Mouse (Mus musculus): ENCODE measurements around the gene Scin.

The Scin gene

GRCm38 (mm10) chr12:40023014-40023642 is 110.9 kb downstream of the Scin start:
- DNase-seq: no peak

DNA sequence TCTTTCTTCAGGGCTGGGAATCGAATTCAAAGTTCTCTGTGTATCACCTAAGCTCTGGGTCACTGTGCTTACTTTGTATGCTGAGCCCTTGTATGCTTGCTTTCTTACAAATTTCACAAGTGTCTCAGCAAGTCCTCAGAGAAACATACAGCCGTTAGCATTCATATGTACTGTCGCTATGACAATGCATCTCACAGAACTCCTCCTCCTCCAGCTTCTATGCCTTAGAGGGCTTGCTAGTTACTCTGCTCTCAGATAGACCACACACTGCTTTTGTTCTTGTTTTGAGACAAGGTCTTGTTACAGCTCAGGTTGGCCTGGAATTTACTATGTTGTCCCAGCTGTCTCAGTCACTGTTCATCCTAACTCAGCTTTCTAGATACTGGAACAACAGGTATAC is 111.7 kb downstream of the Scin start:
- no peak for DNase-seq

GRCm38 (mm10) chr12:40017955-40018505 is 116.0 kb downstream of the Scin start:
- DNase-seq: no peak

GRCm38 (mm10) chr12:40016648-40017460 is 117.2 kb downstream of the Scin start:
- peak; percentile 63 for DNase-seq

DNA sequence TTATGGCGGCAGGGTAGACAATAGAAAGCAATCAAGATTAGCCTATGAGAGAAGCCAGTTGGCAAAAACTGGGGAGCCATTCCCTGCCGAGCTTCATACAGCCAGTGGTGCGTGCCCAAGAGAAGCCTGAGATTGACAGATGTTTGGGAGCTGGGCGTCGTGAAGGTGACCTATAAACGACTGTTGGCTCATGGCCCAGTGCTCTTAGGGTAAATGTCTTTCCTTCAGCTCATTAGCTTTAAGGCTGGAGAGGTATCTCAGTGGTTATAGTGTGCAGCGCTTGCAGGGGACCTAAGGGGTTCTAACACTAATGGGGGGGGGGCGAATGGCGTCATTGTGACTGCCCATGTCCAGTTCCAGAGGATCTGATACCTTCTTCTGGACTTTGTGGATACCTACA is 118.0 kb downstream of the Scin start:
- DNase-seq: peak; percentile 24

GRCm38 (mm10) chr12:40009866-40010265 is 124.2 kb downstream of the Scin start:
- DNase-seq: no peak

Data from kidney, postnatal 10 days (tissue).